Mouse (Mus musculus) liver, adult (tissue): Measurements from ENCODE around the gene Utp14b.

Experiments
- GATA4 ChIP-seq: IDR thresholded peaks from 2 replicates; pipeline ENCODE4 v1.6.1; 2014; ENCODE audit warnings: mild to moderate bottlenecking, low read length; ENCODE audit not compliant: insufficient replicate concordance

The Utp14b gene

GRCm38 (mm10) chr1:78659270-78659823 is 1.5 kb downstream of the Utp14b start:
- no peak for TF ChIP-seq GATA4

- no peak for TF ChIP-seq GATA4
Observed at GRCm38 (mm10) chr1:78664326-78664725, 6.5 kb downstream of the Utp14b start.

GRCm38 (mm10) chr1:78665954-78666499 is 8.2 kb downstream of the Utp14b start:
- no peak for TF ChIP-seq GATA4

GRCm38 (mm10) chr1:78666585-78666984 is 8.7 kb downstream of the Utp14b start:
- no peak for TF ChIP-seq GATA4

- no peak for TF ChIP-seq GATA4
Observed at GRCm38 (mm10) chr1:78682291-78682690, 24.5 kb downstream of the Utp14b start.

GRCm38 (mm10) chr1:78684128-78684527 is 26.3 kb downstream of the Utp14b start:
- TF ChIP-seq GATA4: no peak

GRCm38 (mm10) chr1:78686872-78687271 is 29.0 kb downstream of the Utp14b start:
- no peak for TF ChIP-seq GATA4

- no peak for TF ChIP-seq GATA4
Observed at GRCm38 (mm10) chr1:78688149-78688548, 30.3 kb downstream of the Utp14b start.

GRCm38 (mm10) chr1:78694503-78695258 is 36.8 kb downstream of the Utp14b start:
- no peak for TF ChIP-seq GATA4

- TF ChIP-seq GATA4: no peak
Observed at GRCm38 (mm10) chr1:78696305-78696704, 38.5 kb downstream of the Utp14b start.

- no peak for TF ChIP-seq GATA4
Observed at GRCm38 (mm10) chr1:78696903-78697302, 39.1 kb downstream of the Utp14b start.

- TF ChIP-seq GATA4: no peak
Observed at GRCm38 (mm10) chr1:78698138-78698537, 40.3 kb downstream of the Utp14b start.

- TF ChIP-seq GATA4: no peak
Observed at GRCm38 (mm10) chr1:78701740-78702139, 43.9 kb downstream of the Utp14b start.

- no peak for TF ChIP-seq GATA4
Observed at GRCm38 (mm10) chr1:78702282-78702963, 44.6 kb downstream of the Utp14b start.

GRCm38 (mm10) chr1:78702964-78703285 is 45.1 kb downstream of the Utp14b start:
- no peak for TF ChIP-seq GATA4

- TF ChIP-seq GATA4: no peak
Observed at GRCm38 (mm10) chr1:78706338-78706737, 48.5 kb downstream of the Utp14b start.
